Mouse (Mus musculus): ENCODE measurements around the gene Atrn. TPM values are rescaled to one million over a fixed set of nuclear protein-coding genes. Genes with fewer than 3 reads are reported as not detected.

Atrn gene
- polyA plus RNA-seq, 1 experiment from 2014 or later = 11.6 TPM

- Histone ChIP-seq H3K4me1 (ENCODE audit: control insufficient read depth, insufficient read depth, low read length) (peaks cover 13% of the 10 kb centered on the region; the same call in 1 of the 2 replicates), H3K4me2 (replicated peaks; ENCODE audit: low read depth, low read length) (peak overlapping the region; percentile 39), H3K27ac (ENCODE audit: low read depth, low read length) (no peak overlapping the region), H3K4me3 (ENCODE audit: low read length) (peak overlapping the region; percentile 31), H3K36me3 (ENCODE audit: control insufficient read depth, insufficient read depth, low read length) (no peaks in the 10 kb centered on the region), H3K27me3 (ENCODE audit: control insufficient read depth, insufficient read depth, low read length) (peaks cover 50% of the 10 kb centered on the region), H3K9ac (ENCODE audit: low read depth, low read length) (0 out of 2 replicates have a peak overlapping the region, but pooled peaks have one; percentile 8), H3K9me3 (ENCODE audit: control insufficient read depth, low read length) (no peaks in the 10 kb centered on the region)
- WGBS = 1% methylated on average over 45 of the region's 45 CpGs
- no peak for ATAC-seq (ENCODE audit: low FRiP score, low TSS enrichment)
Measured at GRCm38 (mm10) chr2:131053851-131054645, 147.8 kb downstream of the Atrn start.

- peak overlapping the region; percentile 31 for H3K4me3 ChIP-seq (ENCODE audit: low read length)
- H3K27me3 ChIP-seq (ENCODE audit: control insufficient read depth, insufficient read depth, low read length) = peaks cover 50% of the 10 kb centered on the region
- H3K4me1 ChIP-seq (ENCODE audit: control insufficient read depth, insufficient read depth, low read length) = peaks cover 14% of the 10 kb centered on the region
- no peaks in the 10 kb centered on the region for H3K36me3 ChIP-seq (ENCODE audit: control insufficient read depth, insufficient read depth, low read length)
- ATAC-seq (ENCODE audit: low FRiP score, low TSS enrichment) = no peak
- 0 out of 2 replicates have a peak overlapping the region, but pooled peaks have one; percentile 8 for H3K9ac ChIP-seq (ENCODE audit: low read depth, low read length)
- H3K4me2 ChIP-seq (replicated peaks; ENCODE audit: low read depth, low read length) = peak overlapping the region; percentile 39
- no peaks in the 10 kb centered on the region for H3K9me3 ChIP-seq (ENCODE audit: control insufficient read depth, low read length)
- 3% methylated on average over 21 of the region's 21 CpGs for WGBS
- H3K27ac ChIP-seq (ENCODE audit: low read depth, low read length) = no peak overlapping the region
Measured at GRCm38 (mm10) chr2:131054646-131055264, 148.5 kb downstream of the Atrn start.

GRCm38 (mm10) chr2:131055631-131056030 is 149.3 kb downstream of the Atrn start:
- Histone ChIP-seq H3K4me3 (ENCODE audit: low read length) (0 out of 2 replicates have a peak overlapping the region, but pooled peaks have one; percentile 2), H3K9me3 (ENCODE audit: control insufficient read depth, low read length) (no peaks in the 10 kb centered on the region), H3K4me1 (ENCODE audit: control insufficient read depth, insufficient read depth, low read length) (peaks cover 21% of the 10 kb centered on the region), H3K36me3 (ENCODE audit: control insufficient read depth, insufficient read depth, low read length) (no peaks in the 10 kb centered on the region), H3K4me2 (replicated peaks; ENCODE audit: low read depth, low read length) (no peak overlapping the region; the same call in 1 of the 2 replicates), H3K9ac (ENCODE audit: low read depth, low read length) (no peak overlapping the region), H3K27ac (ENCODE audit: low read depth, low read length) (no peak overlapping the region), H3K27me3 (ENCODE audit: control insufficient read depth, insufficient read depth, low read length) (peaks cover 50% of the 10 kb centered on the region)
- 3% methylated on average over 10 of the region's 10 CpGs for WGBS
- peak; percentile 21; the same call in 1 of the 2 replicates for ATAC-seq (ENCODE audit: low FRiP score, low TSS enrichment)

- peak; percentile 44 for ATAC-seq (ENCODE audit: low FRiP score, low TSS enrichment)
- Histone ChIP-seq H3K27ac (ENCODE audit: low read depth, low read length) (no peak overlapping the region), H3K4me3 (ENCODE audit: low read length) (no peak overlapping the region), H3K27me3 (ENCODE audit: control insufficient read depth, insufficient read depth, low read length) (peaks cover 50% of the 10 kb centered on the region), H3K9ac (ENCODE audit: low read depth, low read length) (no peak overlapping the region), H3K4me2 (replicated peaks; ENCODE audit: low read depth, low read length) (peak overlapping the region; percentile 4), H3K4me1 (ENCODE audit: control insufficient read depth, insufficient read depth, low read length) (peaks cover 21% of the 10 kb centered on the region), H3K36me3 (ENCODE audit: control insufficient read depth, insufficient read depth, low read length) (no peaks in the 10 kb centered on the region), H3K9me3 (ENCODE audit: control insufficient read depth, low read length) (no peaks in the 10 kb centered on the region)
- WGBS = 4% methylated on average over 10 of the region's 10 CpGs
Measured at GRCm38 (mm10) chr2:131056191-131056590, 149.9 kb downstream of the Atrn start.

DNA sequence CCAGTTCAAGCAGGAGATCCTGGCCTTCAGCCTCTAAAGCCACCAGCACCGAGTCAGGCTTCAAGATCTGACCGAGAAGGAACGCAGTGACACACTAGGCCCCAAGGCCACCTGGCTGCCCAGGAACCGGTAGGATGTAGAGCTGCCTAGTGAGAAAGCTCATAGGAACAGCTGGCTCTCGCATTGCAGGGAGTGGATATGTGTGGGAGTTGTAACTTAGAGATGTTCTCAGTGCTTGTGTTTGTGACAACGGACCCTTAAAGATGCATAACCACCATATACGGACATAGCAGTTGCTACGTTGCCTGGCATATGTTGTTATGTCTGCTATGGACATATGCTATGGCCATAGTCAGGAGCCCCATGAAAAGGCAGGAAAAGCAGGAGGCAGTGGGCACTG is 152.4 kb downstream of the Atrn start:
- ATAC-seq (ENCODE audit: low FRiP score, low TSS enrichment) = no peak
- Histone ChIP-seq H3K4me3 (ENCODE audit: low read length) (no peak overlapping the region), H3K9me3 (ENCODE audit: control insufficient read depth, low read length) (no peaks in the 10 kb centered on the region), H3K4me1 (ENCODE audit: control insufficient read depth, insufficient read depth, low read length) (peaks cover 21% of the 10 kb centered on the region), H3K36me3 (ENCODE audit: control insufficient read depth, insufficient read depth, low read length) (no peaks in the 10 kb centered on the region), H3K4me2 (replicated peaks; ENCODE audit: low read depth, low read length) (no peak overlapping the region), H3K27me3 (ENCODE audit: control insufficient read depth, insufficient read depth, low read length) (peaks cover 44% of the 10 kb centered on the region), H3K9ac (ENCODE audit: low read depth, low read length) (no peak overlapping the region), H3K27ac (ENCODE audit: low read depth, low read length) (no peak overlapping the region)
- 85% methylated on average over 8 of the region's 8 CpGs for WGBS

DNA sequence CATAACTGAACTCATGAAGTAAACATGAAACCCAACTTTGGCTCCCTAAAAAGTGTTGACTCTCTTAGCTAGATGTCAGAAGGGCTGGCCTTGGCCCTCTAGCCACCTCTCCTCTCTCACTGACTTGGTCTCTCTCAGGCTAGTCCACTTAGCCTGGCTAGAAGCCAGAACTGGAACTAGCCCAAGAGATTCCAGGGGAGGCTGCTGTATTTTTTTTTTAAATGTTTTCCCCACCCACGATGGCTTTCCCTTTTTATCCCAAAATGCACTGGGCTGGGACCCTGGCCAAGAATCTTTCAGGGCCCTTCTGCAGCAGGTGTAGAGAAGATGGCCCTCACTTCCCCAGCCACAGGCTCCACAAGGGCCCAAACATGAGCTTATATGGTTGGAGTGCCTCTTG is 153.1 kb downstream of the Atrn start:
- Histone ChIP-seq H3K4me2 (replicated peaks; ENCODE audit: low read depth, low read length) (no peak overlapping the region), H3K9me3 (ENCODE audit: control insufficient read depth, low read length) (no peaks in the 10 kb centered on the region), H3K4me3 (ENCODE audit: low read length) (no peak overlapping the region), H3K4me1 (ENCODE audit: control insufficient read depth, insufficient read depth, low read length) (peaks cover 19% of the 10 kb centered on the region), H3K36me3 (ENCODE audit: control insufficient read depth, insufficient read depth, low read length) (no peaks in the 10 kb centered on the region), H3K27ac (ENCODE audit: low read depth, low read length) (peak overlapping the region; percentile 48), H3K27me3 (ENCODE audit: control insufficient read depth, insufficient read depth, low read length) (peaks cover 42% of the 10 kb centered on the region), H3K9ac (ENCODE audit: low read depth, low read length) (no peak overlapping the region)
- 39% methylated on average over 1 of the region's 1 CpGs for WGBS
- ATAC-seq (ENCODE audit: low FRiP score, low TSS enrichment) = no peak

GRCm38 (mm10) chr2:131059781-131060540 is 153.7 kb downstream of the Atrn start:
- no peak overlapping the region for H3K4me3 ChIP-seq (ENCODE audit: low read length)
- no peak overlapping the region for H3K9ac ChIP-seq (ENCODE audit: low read depth, low read length)
- H3K9me3 ChIP-seq (ENCODE audit: control insufficient read depth, low read length) = no peaks in the 10 kb centered on the region
- peaks cover 19% of the 10 kb centered on the region for H3K4me1 ChIP-seq (ENCODE audit: control insufficient read depth, insufficient read depth, low read length)
- peak; percentile 42; the same call in 1 of the 2 replicates for ATAC-seq (ENCODE audit: low FRiP score, low TSS enrichment)
- no peak overlapping the region for H3K4me2 ChIP-seq (replicated peaks; ENCODE audit: low read depth, low read length)
- 39% methylated on average over 9 of the region's 9 CpGs for WGBS
- H3K36me3 ChIP-seq (ENCODE audit: control insufficient read depth, insufficient read depth, low read length) = no peaks in the 10 kb centered on the region
- H3K27me3 ChIP-seq (ENCODE audit: control insufficient read depth, insufficient read depth, low read length) = peaks cover 36% of the 10 kb centered on the region
- peak overlapping the region; percentile 48 for H3K27ac ChIP-seq (ENCODE audit: low read depth, low read length)

- Histone ChIP-seq H3K27ac (ENCODE audit: low read depth, low read length) (no peak overlapping the region; the same call in 1 of the 2 replicates), H3K36me3 (ENCODE audit: control insufficient read depth, insufficient read depth, low read length) (no peaks in the 10 kb centered on the region), H3K4me3 (ENCODE audit: low read length) (no peak overlapping the region), H3K4me2 (replicated peaks; ENCODE audit: low read depth, low read length) (no peak overlapping the region), H3K27me3 (ENCODE audit: control insufficient read depth, insufficient read depth, low read length) (peaks cover 28% of the 10 kb centered on the region; the same call in 1 of the 2 replicates), H3K9me3 (ENCODE audit: control insufficient read depth, low read length) (no peaks in the 10 kb centered on the region), H3K9ac (ENCODE audit: low read depth, low read length) (no peak overlapping the region), H3K4me1 (ENCODE audit: control insufficient read depth, insufficient read depth, low read length) (peaks cover 15% of the 10 kb centered on the region)
- ATAC-seq (ENCODE audit: low FRiP score, low TSS enrichment) = no peak
- WGBS = 54% methylated on average over 6 of the region's 6 CpGs
Measured at GRCm38 (mm10) chr2:131060784-131061183, 154.5 kb downstream of the Atrn start.

Measured in kidney, embryonic 14.5 days (tissue).